Mouse (Mus musculus): ENCODE measurements around the gene Dolpp1.
"Not testable (repeated sequence)": the region's sequence is repeated elsewhere in the genome, so short reads cannot be mapped to it uniquely, and the experiment has no call there.

Gene Dolpp1

GRCm38 (mm10) chr2:30413038-30413973 lies 21.3 kb downstream of the Dolpp1 start:
- DNase-seq: peak in 1 of 2 experiments; percentile 56

- DNase-seq: peak in 1 of 2 experiments; percentile 40
Measured at GRCm38 (mm10) chr2:30414101-30414500, 22.0 kb downstream of the Dolpp1 start.

- DNase-seq: no peak
Measured at GRCm38 (mm10) chr2:30414681-30415080, 22.6 kb downstream of the Dolpp1 start.

GRCm38 (mm10) chr2:30415157-30415935 lies 23.3 kb downstream of the Dolpp1 start, which contains the start of gene Crat:
TSS of gene Crat (minus strand) at chr2:30415813.
- DNase-seq: peak; percentile 96 to 99

- DNase-seq: peak; percentile 94 to 95
Measured at GRCm38 (mm10) chr2:30415936-30416648, 24.0 kb downstream of the Dolpp1 start, which contains the start of gene Ptpa. TSS of gene Ptpa (plus strand) at chr2:30416039.

- DNase-seq: no peak
Measured at GRCm38 (mm10) chr2:30416649-30416965, 24.6 kb downstream of the Dolpp1 start.

- DNase-seq: not testable (repeated sequence)
Measured at GRCm38 (mm10) chr2:30417154-30417553, 25.1 kb downstream of the Dolpp1 start.

GRCm38 (mm10) chr2:30417595-30418165 lies 25.6 kb downstream of the Dolpp1 start:
- DNase-seq: no peak

- no peak for DNase-seq
Measured at GRCm38 (mm10) chr2:30418259-30418658, 26.2 kb downstream of the Dolpp1 start.

GRCm38 (mm10) chr2:30419112-30419511 lies 27.1 kb downstream of the Dolpp1 start:
- DNase-seq: no peak

GRCm38 (mm10) chr2:30421432-30421831 lies 29.4 kb downstream of the Dolpp1 start:
- DNase-seq: no peak

- DNase-seq: peak in 1 of 2 experiments; percentile 60
Measured at GRCm38 (mm10) chr2:30429156-30429555, 37.1 kb downstream of the Dolpp1 start.

GRCm38 (mm10) chr2:30435326-30436155 lies 43.5 kb downstream of the Dolpp1 start:
- DNase-seq: peak; percentile 70 to 81

- peak; percentile 85 to 89 for DNase-seq
Measured at GRCm38 (mm10) chr2:30436156-30436545, 44.1 kb downstream of the Dolpp1 start.

GRCm38 (mm10) chr2:30436809-30437208 lies 44.8 kb downstream of the Dolpp1 start:
- no peak for DNase-seq

- DNase-seq: no peak
Measured at GRCm38 (mm10) chr2:30437791-30438190, 45.7 kb downstream of the Dolpp1 start.

- no peak for DNase-seq
Measured at GRCm38 (mm10) chr2:30439631-30440030, 47.6 kb downstream of the Dolpp1 start.

GRCm38 (mm10) chr2:30440211-30440700 lies 48.2 kb downstream of the Dolpp1 start:
- peak; percentile 60 to 72 for DNase-seq

GRCm38 (mm10) chr2:30440701-30441517 lies 48.9 kb downstream of the Dolpp1 start:
- DNase-seq: peak; percentile 86 to 91

Measured in kidney, postnatal 25 days (tissue).